Mouse (Mus musculus): Measurements from ENCODE around the gene Nrbp1.
A peak's percentile ranks its signal among the peaks of the same experiment; 100 is the strongest.

Nrbp1 gene

DNA sequence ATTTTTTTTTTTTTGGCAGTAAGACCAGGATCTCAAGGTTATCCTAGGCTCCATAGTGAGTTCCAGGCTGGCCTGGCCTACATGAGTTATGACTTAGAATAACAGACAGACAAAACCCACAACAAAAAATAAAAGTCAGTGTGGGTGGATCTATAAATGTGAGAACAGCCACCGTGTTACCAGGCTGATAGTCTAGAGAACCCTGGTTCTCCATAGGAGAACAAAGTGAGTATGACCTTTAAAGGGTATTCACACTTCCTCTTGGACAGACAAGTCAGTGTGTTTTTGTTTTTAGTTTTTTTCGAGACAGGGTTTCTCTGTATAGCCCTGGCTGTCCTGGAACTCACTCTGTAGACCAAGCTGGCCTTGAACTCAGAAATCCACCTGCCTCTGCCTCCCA lies 15.3 kb downstream of the Nrbp1 start:
- no peak for DNase-seq (ENCODE audit: inconsistent age in 2 of 2, low spot score in 1 of 2)

DNA sequence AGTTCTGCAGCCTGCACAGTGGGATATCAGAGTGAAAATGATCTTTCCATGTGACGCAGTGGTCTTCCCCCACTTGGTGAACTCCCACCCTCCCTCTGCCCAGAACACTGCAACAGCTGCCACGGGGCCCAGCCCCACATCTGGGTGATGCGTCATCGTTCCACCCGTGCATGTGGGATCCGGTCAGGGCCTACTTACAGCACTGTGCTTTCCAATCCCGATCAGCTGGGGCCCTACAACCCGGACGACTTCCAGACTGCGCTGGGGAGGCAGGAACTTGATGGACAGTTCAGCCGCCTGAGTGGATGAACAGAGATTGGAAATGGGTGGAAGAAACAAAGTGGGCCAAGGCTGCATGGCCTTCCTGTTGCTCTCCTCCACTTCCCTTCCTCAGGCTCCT lies 17.0 kb downstream of the Nrbp1 start:
- DNase-seq (ENCODE audit: inconsistent age in 2 of 2, low spot score in 1 of 2), result no peak

DNA sequence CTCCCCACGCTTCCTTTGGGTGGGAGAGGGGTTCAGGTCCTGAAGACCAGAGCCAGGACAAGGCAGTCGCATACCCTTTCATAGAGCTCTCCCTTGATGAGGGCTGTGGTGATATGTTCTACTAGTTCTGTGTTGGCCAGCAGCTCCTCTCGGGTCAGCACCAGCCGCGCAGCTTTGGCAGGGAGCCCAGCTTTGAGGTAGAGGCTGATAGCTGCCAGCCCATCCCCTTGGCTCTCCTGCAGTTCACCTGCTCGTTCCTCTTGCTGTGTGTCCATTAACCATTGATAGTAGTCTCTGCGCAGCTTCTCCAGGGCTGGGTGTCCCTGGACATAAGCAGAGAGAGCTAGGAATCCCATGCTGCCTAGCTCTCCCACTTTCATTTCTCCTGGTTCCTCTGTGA lies 25.4 kb downstream of the Nrbp1 start:
- no peak for DNase-seq (ENCODE audit: inconsistent age in 2 of 2, low spot score in 1 of 2)

- DNase-seq (ENCODE audit: inconsistent age in 2 of 2, low spot score in 1 of 2), result no peak
Measured at GRCm38 (mm10) chr5:31267686-31268085, 27.0 kb downstream of the Nrbp1 start.

DNA sequence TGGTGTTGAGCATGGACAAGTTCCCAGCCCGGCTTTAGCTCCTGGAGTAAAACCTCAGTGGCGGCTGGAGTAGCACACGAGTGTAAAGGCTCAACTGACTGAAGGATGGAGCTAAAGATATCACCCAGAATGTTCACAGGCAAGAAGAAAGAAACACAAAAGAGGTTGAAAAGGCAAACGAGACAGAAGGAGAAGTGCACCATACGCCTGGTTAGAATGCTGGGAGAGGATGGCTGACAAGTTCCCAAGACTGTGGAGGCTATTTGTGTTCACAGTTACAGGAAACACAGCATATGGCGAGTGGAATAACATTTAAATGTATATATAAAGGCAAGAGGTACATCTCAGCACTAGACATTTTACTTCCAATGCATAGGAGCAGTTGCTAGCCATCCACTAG lies 32.4 kb downstream of the Nrbp1 start:
- DNase-seq (ENCODE audit: inconsistent age in 2 of 2, low spot score in 1 of 2), result no peak

DNA sequence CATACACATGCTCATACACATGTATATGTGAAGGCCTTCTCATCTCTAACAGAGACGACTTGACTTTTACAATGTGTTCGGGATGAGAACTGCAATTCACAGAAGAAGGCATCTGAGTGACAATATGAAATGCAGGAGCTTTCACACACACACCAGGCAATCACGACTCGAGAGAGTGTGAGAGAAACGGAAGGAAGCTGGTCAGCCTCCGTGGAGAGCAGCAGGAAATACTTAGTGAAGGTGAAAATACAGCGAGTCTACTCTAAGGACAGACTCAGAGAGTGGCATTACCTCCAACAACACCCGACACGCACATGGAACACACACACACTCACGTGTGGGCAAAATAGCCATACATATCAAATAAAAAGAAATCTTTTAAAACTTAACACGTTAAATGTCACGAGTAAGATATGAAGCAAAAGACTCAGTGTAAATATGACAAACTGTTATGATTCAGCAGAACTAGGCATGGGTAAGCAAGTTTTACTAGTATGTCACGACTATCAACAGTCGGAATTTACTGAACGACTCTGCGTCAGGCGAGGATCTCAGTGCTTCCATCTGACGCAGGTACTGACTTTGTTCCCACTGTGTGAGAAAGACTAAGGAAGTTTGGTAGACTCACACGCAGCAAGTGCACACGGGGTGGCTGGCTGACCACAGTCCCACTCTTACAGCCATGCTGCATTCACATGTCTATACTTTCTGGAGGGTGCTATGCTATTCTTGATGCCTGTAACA lies 38.8 kb downstream of the Nrbp1 start:
- DNase-seq (ENCODE audit: inconsistent age in 2 of 2, low spot score in 1 of 2), result no peak

DNA sequence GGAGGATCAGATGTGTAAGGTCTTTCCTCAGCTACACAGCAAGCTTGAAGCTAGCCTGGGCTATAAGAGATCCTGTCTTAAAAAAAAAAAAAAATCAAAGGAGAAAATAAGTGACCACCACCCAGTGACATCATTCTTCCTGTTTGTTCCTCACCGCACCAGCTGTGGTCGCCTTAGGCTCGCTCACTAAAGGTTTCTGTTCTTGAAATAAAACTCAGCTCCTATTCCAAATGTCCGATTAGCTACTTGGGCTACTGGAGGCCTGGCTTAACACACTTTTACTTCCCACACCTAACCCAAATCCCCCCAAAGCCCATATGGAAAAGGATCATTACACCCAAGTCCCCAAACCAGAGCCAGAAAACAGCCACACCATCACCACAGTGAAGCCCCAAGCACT lies 47.6 kb downstream of the Nrbp1 start:
- no peak for DNase-seq (ENCODE audit: inconsistent age in 2 of 2, low spot score in 1 of 2)

- no peak for DNase-seq (ENCODE audit: inconsistent age in 2 of 2, low spot score in 1 of 2)
Measured at GRCm38 (mm10) chr5:31288655-31289054, 48.0 kb downstream of the Nrbp1 start.

DNA sequence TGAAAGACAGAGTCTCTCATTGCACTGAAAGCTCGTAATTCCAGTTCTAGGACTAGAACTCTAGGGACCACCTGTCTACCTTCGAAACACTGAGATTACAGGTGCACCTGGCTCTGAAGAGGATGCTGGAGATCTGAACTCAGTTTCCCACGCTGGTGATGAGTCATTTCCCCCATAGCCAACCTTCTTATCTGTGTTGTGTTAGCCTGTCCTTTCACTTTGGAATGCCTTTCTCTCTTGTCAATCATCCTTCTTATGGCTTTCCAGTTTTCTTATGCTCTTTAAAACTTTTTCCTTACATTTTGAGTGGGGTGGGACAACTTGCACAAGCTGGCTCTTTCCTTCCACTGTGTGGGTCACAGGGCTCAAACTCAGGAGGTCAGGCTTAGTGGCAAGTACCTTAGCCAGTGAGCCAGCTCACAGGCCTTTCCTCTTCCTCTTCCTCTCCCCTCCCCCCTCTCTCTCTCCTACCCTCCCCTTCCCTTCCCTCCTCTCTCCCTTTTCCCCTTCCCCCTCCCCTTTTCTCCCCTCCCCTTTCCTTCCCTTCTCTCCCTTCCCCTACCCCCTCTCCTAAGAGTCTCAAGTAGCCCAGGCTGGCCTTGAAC lies 49.1 kb downstream of the Nrbp1 start:
- DNase-seq (ENCODE audit: inconsistent age in 2 of 2, low spot score in 1 of 2), result no peak

GRCm38 (mm10) chr5:31290521-31291360 lies 50.1 kb downstream of the Nrbp1 start, which contains the start of gene Ift172:
TSS of gene Ift172 (minus strand) at chr5:31291116.
- DNase-seq (ENCODE audit: inconsistent age in 2 of 2, low spot score in 1 of 2), result peak; percentile 98

DNA sequence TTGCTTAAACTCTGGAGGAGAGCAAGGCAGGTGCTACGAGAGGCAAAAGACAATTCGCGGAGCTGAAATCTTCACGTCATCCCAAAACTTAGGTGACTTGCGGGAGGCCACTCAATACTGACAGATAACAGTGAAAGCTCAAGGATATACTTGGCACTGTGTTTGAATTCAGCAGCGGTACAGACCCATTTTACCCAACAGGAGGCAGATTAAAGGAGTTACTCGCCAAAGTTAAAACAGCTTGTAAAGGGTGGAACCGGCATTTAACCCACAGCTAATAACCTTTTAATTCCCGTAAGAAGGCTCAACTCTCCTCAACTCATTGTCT lies 50.7 kb downstream of the Nrbp1 start:
- no peak for DNase-seq (ENCODE audit: inconsistent age in 2 of 2, low spot score in 1 of 2)

- peak; percentile 36 to 73 for DNase-seq (ENCODE audit: inconsistent age in 2 of 2, low spot score in 1 of 2)
Measured at GRCm38 (mm10) chr5:31294964-31295605, 54.4 kb downstream of the Nrbp1 start.

DNA sequence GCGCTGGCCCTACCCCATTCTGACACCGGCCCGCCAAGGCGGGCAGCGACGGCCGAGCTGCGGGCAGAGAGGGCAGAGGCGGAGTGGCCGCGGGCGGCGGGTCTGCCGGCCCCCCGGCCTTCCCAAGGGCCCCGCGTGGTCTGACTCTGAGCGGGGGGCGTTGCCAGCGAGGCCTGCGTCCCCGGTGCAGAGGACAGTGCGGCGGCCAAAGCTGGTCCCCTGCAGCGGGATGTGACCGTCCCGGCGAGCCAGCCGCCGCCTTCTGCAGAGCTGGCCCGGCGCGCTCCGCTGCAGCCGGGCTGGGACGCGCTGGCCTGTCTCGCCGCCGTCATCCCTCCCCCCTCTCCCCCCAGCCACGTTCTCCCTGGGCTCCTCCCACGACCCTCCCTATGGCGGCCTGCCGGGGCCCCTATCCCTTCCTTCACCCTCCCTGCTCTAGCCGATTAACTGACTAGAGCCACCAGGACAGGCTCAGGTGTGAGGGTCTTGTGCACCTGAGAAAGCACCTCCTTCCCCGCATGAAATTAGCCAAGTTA lies 55.0 kb downstream of the Nrbp1 start, which contains the start of gene Fndc4:
TSS of gene Fndc4 (minus strand) at position 475 of the 536 bp plus-strand sequence.
- peak; percentile 29 to 66 for DNase-seq (ENCODE audit: inconsistent age in 2 of 2, low spot score in 1 of 2)

DNA sequence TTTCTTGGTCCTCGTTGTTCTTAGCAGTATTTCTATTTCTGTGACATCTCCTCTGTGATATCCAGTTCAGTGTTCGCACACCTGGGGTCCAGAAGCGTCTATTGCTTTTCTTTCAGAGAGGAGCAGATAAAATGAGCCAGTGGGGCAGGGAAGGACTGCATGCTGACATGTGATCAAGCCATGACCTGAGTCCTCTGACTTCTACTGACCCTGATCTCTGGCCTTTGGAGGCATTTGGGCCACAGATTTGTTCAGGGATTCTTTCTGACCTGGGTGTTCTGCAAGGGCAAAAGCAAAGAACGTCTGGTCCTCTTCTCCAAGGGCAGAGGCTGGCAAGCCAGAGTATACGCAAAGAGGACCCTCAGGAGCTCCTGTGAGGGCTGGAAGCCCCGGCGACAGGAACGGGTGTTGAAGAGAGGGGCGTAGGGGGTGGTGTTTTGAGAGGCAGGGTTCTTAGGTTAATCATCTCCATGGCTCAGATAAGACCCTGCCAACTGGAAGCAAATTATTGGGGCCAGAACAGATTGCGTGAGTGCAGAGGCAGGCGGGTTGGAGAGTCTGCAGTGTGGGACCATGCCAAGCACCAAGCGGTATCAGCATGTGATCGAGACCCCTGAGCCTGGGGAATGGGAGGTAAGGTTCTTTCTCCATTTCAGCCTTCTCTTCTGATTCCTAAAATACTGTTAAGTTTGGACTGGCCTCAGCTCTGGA lies 56.5 kb downstream of the Nrbp1 start, which contains the start of gene Gckr:
TSS of gene Gckr (plus strand) at position 397 of the 711 bp plus-strand sequence.
- DNase-seq (ENCODE audit: inconsistent age in 2 of 2, low spot score in 1 of 2), result no peak

DNA sequence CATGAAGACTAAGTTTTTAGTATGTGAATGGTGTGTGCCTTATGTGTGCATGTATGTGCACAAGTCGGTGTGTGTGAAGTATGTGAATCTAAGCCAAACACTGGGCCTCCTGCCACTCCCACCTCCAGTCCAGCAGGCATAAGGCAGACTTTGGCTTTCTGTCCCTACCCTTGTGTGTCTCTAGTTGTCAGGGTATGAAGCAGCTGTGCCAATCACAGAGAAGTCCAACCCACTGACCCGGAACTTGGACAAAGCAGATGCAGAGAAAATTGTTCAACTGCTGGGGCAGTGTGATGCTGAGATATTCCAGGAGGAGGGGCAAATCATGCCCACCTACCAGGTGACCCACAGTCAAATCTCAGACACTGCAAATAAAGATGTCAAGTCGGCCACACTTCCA lies 57.3 kb downstream of the Nrbp1 start:
- DNase-seq (ENCODE audit: inconsistent age in 2 of 2, low spot score in 1 of 2), result no peak

DNA sequence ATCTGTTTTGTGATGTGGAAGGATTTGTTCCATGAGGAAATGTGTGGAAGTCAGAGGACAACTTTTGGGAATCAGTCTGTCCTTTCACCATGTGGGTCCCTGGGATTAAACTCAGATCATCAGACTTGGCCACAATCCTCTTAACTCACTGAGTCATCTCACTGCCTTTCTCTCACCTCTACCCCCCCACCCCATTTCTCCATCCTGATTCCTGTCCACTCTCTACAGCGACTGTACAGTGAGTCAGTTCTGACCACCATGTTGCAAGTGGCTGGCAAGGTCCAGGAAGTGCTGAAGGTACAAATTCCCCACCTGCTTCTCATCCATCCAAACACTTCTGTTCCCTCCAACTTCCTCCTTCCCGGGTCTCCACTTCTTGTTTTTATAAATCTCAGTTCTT lies 57.8 kb downstream of the Nrbp1 start:
- no peak for DNase-seq (ENCODE audit: inconsistent age in 2 of 2, low spot score in 1 of 2)
